Mouse (Mus musculus) layer of hippocampus, adult 9-10 months (tissue): ENCODE data around the gene Map4k4.

Experiments
- DNase-seq: peaks from one replicate; pipeline ENCODE4 v3.0.0; 2022; ENCODE audit warnings: low spot score

Gene Map4k4

DNA sequence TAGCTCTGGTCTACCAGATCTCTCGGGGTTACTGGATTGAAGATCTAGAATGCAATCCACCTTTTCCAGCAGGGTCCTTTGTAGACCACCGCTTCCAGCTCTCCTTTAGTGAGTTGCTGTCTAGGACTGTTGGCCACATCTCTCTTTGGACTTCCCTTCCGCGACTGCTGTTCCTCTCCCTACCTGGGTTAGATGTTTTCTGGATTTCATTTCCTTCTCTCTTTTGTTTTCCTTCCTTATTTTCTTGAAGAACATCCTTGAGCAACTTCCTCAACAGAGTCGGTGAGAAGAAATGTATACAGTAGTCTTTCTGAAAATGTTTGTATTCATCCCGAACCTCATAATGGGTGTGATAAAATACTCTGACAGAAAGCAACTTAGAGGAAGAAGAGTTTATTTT lies 137.1 kb downstream of the Map4k4 start:
- DNase-seq = no peak

DNA sequence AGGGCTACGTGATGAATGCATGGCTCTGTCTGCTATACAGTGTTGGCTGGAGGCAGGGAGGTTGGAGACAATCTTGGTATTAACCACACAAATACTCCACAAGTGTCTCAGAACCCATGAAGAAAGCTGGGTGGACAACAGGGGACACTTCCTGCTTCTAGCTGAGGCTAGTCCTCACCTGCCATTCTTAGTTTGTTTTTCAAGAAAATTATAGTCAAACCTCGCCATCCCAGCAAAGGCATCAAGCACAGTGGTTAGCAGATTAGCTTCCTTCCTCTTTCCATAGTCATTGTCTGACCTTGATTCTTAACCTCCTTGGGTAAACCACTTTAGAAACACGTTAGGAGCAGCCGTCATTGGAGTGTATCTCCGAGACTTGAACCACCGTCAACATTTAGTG lies 145.0 kb downstream of the Map4k4 start:
- no peak for DNase-seq

DNA sequence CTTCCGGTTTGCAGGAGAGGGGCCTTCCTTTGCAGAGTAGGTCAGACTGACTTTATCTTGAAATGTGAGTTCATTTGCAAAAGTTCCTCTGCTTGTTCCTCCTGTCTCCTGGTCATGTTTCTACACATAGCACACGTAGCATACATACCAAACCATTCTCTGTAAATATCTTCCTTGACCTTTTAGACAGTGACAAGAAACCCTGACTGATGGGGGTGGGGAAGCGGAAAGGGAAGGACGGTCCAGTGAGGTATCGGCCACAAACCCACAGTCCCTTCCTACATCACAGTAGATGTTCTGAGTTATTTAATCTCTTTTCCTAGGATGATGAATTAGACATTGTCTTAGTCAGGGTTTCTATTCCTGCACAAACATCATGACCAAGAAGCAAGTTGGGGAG lies 145.9 kb downstream of the Map4k4 start:
- no peak for DNase-seq

DNA sequence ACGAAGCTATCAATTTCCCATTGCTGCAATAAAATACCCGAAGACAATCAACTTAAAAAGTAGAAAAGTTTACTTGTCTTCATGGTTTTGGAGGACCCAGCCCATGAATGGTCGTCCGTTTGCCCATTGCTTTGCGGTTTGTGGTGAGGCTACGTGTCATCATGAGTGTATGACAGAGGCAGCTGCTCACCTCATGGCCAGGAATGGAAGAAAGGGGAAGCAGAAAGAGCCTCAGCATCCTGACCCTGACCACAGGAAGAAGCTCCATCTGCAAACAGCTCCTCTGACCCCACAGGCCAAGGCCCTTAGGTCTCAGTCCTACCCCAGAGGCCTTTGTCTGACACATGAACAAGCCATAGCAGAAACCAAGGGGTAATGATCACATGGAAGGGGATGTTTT lies 150.4 kb downstream of the Map4k4 start:
- DNase-seq = no peak

DNA sequence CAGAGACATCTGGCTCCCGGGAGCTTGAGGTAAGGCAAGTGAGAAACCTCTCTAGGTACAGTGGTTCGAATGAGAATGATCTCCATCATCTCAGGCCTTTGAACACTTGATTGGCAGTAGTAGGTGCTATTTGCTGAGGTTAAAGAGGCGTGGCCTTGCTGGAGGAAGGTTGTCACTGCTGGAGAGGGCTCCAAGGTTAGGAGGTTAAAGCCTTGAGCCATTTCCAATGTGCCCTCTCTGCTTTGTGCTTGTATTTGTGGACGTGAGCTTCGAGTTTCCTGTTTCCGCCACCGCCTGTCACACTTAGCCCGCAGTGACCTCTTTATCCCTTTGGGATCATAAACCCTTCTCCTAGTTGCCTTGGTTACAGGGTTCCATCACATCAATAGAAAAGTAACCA lies 151.4 kb downstream of the Map4k4 start:
- no peak for DNase-seq

DNA sequence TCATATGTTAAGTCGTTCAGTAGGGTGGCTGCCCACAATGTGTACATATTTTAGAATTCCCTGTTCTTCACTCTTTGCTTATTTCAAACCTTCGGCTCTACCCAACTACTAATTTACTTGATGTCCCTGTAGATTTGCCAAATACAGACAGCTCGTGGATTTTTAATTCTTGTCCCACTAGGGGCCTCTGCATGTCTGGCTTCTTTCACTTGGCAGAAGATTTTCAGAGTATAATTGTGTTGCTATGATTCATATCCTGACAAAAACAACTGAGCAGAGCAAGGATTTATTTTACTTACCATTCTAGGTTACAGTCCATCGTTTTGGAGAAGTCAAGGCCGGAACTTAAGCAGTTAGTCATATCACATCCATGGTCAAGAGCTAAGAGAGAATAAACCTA lies 152.4 kb downstream of the Map4k4 start:
- no peak for DNase-seq

DNA sequence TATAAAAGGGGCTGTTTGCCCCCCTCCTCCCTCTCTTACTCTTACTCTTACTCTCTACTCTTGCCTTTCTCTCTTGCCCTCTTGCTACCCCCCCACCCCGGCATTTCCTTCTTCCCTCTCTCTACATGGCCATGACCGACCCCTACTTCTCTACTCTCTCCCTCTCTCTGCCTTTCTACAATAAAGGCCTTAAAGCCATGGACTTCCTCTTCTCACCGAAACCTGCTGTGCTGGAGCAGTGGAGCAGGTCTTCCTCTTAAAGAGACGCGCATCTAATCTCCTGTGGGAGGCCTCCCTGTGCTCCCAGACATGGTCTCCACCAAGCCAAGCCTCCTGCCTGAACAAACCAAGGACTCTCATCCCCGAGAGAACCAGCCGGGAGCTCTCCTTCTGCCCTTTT lies 154.3 kb downstream of the Map4k4 start:
- DNase-seq = no peak

DNA sequence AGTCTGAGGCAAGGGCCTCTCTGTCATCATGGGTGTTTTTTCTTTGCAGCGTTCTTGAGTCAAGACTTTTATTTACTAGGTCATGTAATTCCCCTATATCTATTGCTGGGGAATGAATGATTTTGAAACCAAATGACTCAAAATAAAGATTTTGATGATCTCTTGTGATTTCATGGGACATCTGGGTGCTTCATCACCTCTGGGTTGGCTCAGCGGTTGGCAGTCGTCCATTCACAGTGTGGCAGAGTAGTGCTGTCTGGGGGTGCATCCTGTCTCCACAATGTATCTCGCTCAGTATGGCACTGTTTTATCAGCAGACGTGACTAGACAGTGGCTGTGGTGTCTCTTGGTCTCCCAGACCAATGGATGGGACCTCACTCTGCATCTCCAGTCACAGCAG lies 155.2 kb downstream of the Map4k4 start:
- no peak for DNase-seq

DNA sequence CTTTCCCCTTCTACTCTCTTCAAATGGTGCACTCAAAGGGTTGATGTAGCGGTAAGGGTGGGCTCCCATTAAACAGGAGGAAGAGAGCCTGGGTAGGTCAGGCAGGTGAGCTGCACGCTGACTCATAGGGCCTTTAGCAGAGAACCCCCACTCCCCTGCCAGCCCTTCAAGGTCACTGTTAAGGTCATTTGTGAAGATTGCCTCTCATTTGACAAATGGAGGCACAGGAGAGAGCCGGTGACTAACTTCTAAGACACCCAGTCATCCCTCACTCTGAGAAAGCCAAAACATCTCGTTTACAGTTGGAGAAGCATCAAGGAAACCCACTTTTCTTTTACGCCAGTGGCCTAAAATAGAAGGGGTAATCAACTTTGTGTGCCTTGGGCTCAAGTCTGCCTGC lies 156.6 kb downstream of the Map4k4 start:
- no peak for DNase-seq

DNA sequence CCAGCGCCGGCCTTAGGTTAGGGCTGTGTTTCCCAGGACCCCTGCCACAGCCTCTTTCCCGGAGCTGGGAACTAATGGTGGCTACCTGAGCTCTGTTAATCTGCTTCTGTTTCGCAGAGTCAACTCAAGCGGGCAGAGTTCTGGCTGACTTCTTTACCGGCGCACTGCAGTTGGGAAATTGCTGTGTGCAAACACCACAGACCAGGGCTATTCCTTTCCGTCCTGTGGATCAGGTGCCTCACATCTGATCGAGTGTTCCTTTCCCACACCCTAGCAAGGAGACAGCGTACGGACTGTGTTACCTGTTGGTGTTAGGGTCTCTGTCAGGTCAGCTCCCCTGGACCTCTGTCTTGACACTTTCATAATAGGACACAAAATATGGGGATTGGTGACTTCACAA lies 157.3 kb downstream of the Map4k4 start:
- no peak for DNase-seq

DNA sequence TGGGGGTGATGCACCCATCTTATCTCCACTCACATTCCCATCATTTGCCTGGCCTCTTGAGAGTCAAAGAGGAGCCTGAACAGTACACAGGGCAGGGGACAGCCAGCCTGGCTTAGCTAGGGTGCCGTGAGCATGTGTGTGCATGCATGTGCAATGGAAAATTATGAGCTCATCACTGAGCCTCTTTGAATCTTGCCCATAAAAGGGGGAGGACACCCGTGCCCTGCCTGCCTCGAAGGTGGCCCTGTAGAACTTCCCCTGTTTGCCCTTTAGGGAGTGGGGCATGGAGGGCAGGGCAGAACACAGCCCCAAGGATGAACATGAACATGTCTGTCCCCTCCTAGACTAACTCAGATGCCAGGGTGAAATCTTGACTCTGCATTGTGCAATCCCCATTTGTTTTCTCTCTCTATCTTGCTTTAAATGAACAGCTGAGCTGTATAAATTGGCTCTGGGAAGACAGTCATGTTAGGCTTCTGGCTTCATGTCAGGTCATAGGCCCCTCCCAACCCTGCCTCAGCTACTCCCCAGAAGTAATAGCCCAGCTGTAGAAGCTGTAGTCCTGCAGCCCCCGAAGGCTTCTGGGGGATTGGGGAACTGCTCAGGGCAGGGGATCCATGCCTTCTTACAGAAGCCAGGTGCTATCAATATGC lies 158.5 kb downstream of the Map4k4 start:
- no peak for DNase-seq

DNA sequence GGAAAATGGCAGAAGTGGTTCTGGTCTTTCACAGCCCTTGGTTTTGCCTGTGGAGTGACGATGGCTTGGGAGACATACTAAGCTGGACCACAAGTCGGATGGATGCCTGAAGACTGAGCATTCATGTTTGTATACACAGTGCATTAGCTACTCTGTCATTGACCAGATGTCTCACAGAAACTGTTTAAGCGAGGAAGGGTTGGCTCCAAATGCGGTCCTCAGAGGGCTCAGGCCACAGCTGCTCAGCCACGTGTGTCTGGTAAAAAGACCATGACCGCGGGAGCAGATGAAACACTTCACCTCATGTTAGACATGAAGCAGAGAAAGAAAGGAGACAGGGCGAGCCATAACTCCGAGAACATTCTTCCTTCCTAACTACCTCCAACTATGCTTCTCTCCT lies 160.6 kb downstream of the Map4k4 start:
- DNase-seq = no peak

DNA sequence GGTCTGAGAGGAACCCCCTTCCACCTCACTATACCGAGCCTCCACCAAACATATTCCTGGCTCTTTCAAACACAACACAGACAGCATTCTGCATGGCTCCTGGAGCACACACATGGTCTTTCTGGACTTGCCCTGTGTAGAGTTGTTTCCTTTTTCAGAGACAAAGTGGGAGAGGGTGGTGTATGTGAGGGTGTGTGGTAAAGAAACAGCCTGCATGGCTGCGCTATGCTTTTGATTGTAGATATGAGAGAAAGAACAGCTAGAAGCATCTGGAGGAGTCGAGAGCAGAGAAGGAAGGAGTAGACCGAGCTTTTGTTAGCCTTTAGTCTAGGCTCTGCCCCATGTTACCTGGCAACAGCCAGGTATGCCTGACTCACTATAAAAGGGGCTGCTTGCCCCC lies 162.7 kb downstream of the Map4k4 start:
- no peak for DNase-seq

DNA sequence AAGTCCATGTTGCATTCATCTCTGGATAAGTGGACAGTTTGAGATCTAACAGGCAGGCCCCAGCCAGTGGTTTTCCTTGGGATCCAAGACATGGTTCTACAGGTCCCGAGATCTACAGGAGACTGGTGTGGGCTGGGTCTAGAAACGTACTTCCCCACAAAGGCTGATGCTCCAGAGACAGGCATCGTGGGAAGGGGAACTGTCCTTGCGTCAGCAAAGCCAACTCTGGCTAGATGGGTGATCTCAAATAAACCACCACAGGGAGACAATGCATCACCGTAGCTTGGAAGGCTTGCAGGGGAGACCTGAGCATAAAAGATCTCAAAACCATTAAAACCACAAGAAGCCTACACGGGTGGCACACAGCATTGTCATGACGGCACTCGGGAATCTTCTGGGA lies 163.8 kb downstream of the Map4k4 start:
- DNase-seq = no peak

DNA sequence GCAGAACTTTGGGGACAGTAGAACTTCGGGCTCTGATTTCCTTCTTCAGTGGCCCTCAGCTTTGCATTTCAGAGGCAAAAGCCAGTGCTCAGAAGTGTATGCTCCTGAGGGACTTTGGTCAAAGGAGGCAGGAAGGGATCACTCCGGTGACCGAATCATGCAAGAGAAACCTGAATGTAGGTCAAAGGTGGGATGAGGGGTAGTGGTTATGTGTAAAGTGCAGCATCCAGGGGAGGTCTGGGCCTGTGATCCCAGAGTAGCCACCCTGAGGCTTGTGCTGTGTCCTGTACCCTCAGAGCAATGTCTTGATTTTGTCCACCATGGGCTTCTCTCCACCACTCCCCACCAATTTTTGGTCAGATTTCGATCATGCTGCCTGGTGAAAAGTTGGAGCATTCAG lies 171.8 kb downstream of the Map4k4 start:
- DNase-seq = no peak

DNA sequence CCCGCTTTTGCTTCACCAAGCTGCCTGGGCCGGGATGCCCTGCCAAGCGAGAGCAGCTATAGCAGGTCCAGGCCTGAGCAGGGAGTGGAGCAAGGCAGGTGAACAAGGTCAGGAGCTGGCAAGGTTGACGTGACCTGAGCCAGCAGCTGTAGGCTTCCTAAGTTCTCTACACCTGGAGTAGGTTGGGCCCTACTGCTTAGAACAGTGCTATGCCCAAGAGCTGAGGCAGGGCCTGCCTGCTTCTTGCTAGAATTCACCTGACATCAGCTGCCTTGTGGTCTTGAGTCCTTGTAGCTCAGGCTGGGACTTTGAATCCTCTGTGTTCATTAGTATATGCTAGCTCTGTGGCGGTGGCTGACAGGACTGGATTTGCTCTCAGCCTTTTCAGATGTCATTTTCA lies 173.1 kb downstream of the Map4k4 start, which contains the start of gene Il1r2:
TSS of gene Il1r2 (plus strand) at position 301 of the 400 bp plus-strand sequence.
- DNase-seq = no peak
